Mouse (Mus musculus) limb, embryonic 14.5 days (tissue): ENCODE measurements at regions not wholly inside any gene's neighbourhood (a gene's known extent, or its start where the extent isn't known, plus 50 kb on each side); places are given as distances from the start of the nearest gene placed in this dataset.
"Not testable (repeated sequence)": the region's sequence is repeated elsewhere in the genome, so short reads cannot be mapped to it uniquely, and the experiment has no call there.

ENCODE experiments used
- ATAC-seq: fragments of 200-750 bp; cut with Nextera tagmentation; 2 replicates; pipeline ENCODE4 v1.8.0; 2017; ENCODE audit warnings: low read depth, moderate number of reproducible peaks, moderate TSS enrichment; ENCODE audit not compliant: low FRiP score
- DNase-seq: peaks from one replicate; pipeline ENCODE4 v3.0.0-alpha.2; 2015; ENCODE audit warnings: low spot score
- H3K27ac ChIP-seq: fragments of 300-500 bp; sonication (generic); replicated peaks from 2 replicates; pipeline ENCODE4 v1.5.1; 2014; ENCODE audit warnings: low read depth, mild to moderate bottlenecking, low read length, moderate library complexity, mixed read lengths
- H3K27me3 ChIP-seq: fragments of 300-500 bp; sonication (generic); 2 replicates; pipeline ENCODE4 v1.6.1; 2014; ENCODE audit warnings: low read length, mixed read lengths; ENCODE audit not compliant: control insufficient read depth, insufficient read depth
- H3K36me3 ChIP-seq: fragments of 300-500 bp; sonication (generic); 2 replicates; pipeline ENCODE4 v1.6.1; 2014; ENCODE audit warnings: mild to moderate bottlenecking, low read length, moderate library complexity, mixed read lengths; ENCODE audit not compliant: control insufficient read depth, insufficient read depth
- H3K4me1 ChIP-seq: fragments of 300-500 bp; sonication (generic); 2 replicates; pipeline ENCODE4 v1.6.1; 2014; ENCODE audit warnings: antibody characterized with exemption, low read length, mixed read lengths; ENCODE audit not compliant: control insufficient read depth, insufficient read depth
- H3K4me2 ChIP-seq: fragments of 300-500 bp; sonication (generic); replicated peaks from 2 replicates; pipeline ENCODE4 v1.6.1; 2014; ENCODE audit warnings: low read depth, mild to moderate bottlenecking, low read length, moderate library complexity; ENCODE audit not compliant: severe bottlenecking
- H3K4me3 ChIP-seq: fragments of 300-500 bp; sonication (generic); replicated peaks from 2 replicates; pipeline ENCODE4 v1.5.1; 2014; ENCODE audit warnings: low read length
- H3K9ac ChIP-seq: fragments of 300-500 bp; sonication (generic); 2 replicates; pipeline ENCODE4 v1.6.1; 2014; ENCODE audit warnings: mild to moderate bottlenecking, low read depth, low read length, moderate library complexity; ENCODE audit not compliant: severe bottlenecking
- H3K9me3 ChIP-seq: fragments of 300-500 bp; sonication (generic); 2 replicates; pipeline ENCODE4 v1.6.1; 2016; ENCODE audit warnings: low read length; ENCODE audit not compliant: control insufficient read depth
- POLR2A ChIP-seq: fragments of 200-500 bp; IDR thresholded peaks from 2 replicates; pipeline ENCODE4 v1.8.0; 2012; ENCODE audit warnings: inconsistent platforms, mild to moderate bottlenecking, moderate library complexity, borderline replicate concordance; ENCODE audit not compliant: insufficient read depth, insufficient read length; ENCODE audit errors: extremely low read depth
- WGBS: fragments of 180-500 bp; shearing (Covaris S2); extraction: QIAGEN DNeasy Blood & Tissue Kit; methylation state at CpG from one replicate; pipeline ENCODE4 v1.1.7; 2014; 5-methylcytosine and 5-hydroxymethylcytosine counted together

DNA sequence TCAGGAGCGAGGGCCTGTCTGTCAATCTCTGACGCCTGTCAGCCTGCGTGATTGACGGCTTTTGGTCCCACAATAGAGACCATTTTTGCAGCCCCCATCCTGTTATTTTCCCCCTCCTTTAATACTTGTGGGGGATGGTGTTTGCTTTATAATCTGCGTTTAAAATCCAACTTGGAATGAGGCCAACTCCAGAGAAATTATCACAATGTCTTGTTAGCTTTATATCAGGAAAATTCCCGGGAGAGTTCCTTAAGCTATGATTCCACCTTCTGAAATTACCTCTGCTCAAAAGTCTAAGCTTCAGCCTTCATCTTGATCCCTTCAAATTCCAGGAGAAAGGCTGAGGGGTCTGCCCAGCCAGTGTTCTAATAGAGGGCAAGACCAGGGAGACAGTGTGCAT lies 235.0 kb downstream of the 3100002H09Rik start:
- 58% methylated on average over 6 of the region's 6 CpGs for WGBS
- no peak for TF ChIP-seq POLR2A
- Histone ChIP-seq H3K4me3 (no peak overlapping the region), H3K9ac (no peak overlapping the region), H3K27me3 (no peaks in the 10 kb centered on the region), H3K27ac (no peak overlapping the region), H3K36me3 (no peaks in the 10 kb centered on the region), H3K4me2 (no peak overlapping the region), H3K9me3 (no peaks in the 10 kb centered on the region), H3K4me1 (no peaks in the 10 kb centered on the region)
- DNase-seq, result no peak
- ATAC-seq, result no peak

DNA sequence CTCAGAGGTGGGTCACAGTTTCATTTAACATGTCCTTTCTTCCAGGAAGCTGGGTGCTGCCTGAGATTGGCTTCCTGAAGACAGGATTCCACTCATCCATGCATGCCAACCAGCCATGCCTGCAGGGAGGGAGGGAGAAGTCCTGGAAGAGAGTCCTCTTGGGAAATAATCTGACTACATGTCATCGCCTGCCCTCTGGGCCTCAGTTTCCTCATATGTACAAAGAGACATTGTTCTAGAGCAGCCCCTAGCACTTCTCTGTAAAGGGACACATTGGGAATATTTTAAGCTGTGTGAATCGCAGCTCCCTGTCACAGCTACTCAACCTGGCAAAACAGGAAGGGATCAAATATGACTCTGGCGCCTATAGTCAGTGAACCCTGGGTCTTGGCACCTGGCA lies 241.8 kb downstream of the 3100002H09Rik start:
- Histone ChIP-seq H3K9me3 (no peaks in the 10 kb centered on the region), H3K36me3 (no peaks in the 10 kb centered on the region), H3K4me3 (no peak overlapping the region), H3K27ac (no peak overlapping the region), H3K27me3 (no peaks in the 10 kb centered on the region), H3K4me2 (no peak overlapping the region), H3K4me1 (no peaks in the 10 kb centered on the region), H3K9ac (no peak overlapping the region)
- WGBS, result 85% methylated on average over 3 of the region's 3 CpGs
- ATAC-seq, result no peak
- TF ChIP-seq POLR2A, result no peak
- DNase-seq, result no peak

DNA sequence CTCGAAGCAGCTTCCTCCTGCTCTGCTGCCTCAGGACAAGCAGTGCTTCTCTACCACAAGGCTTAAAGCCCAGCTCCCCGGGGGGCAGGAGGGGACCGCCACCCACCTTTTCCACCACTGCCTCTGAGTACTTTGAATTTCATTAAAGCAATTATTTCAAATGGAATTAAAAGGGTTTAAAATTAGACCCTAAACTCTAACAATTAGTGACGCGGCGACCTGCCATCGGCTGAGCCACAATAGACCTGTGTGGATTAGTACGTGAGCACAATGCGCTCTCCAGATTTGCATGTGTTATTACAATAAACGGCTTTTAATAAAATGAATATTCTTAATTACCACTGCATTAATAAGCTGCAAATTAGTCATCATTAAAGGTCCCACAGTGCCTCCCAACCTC lies 242.5 kb downstream of the 3100002H09Rik start:
- no peaks in the 10 kb centered on the region for H3K9me3 ChIP-seq
- DNase-seq (no peak), ATAC-seq (no peak)
- 74% methylated on average over 10 of the region's 10 CpGs for WGBS
- no peaks in the 10 kb centered on the region for H3K27me3 ChIP-seq
- no peak overlapping the region for H3K27ac ChIP-seq
- no peaks in the 10 kb centered on the region for H3K4me1 ChIP-seq
- no peak overlapping the region for H3K4me3 ChIP-seq
- no peak for TF ChIP-seq POLR2A
- no peaks in the 10 kb centered on the region for H3K36me3 ChIP-seq
- H3K4me2 ChIP-seq, result no peak overlapping the region
- H3K9ac ChIP-seq, result no peak overlapping the region

DNA sequence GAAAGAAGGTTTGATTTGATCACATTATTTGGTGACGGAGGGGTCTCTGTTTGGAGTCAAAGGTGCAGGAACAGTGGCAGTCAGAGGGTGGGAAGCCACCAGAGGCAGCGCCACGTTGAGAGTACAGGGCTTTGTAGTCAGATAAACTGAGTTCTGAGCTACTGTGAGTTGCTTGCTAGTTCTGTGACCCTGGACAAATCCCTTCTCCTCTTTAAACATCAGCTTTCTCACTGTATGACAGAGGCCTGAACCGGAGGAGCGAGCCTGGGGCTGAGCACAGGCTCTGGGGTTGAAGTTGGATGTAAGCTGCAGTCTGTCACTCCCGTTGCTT lies 250.1 kb downstream of the 3100002H09Rik start:
- Histone ChIP-seq H3K36me3 (no peaks in the 10 kb centered on the region), H3K4me1 (no peaks in the 10 kb centered on the region), H3K9ac (no peak overlapping the region), H3K27me3 (peaks cover 6% of the 10 kb centered on the region; the same call in 1 of the 2 replicates), H3K4me3 (no peak overlapping the region), H3K27ac (no peak overlapping the region), H3K9me3 (no peaks in the 10 kb centered on the region), H3K4me2 (no peak overlapping the region)
- no peak for DNase-seq
- no peak for ATAC-seq
- WGBS, result 52% methylated on average over 6 of the region's 6 CpGs
- no peak for TF ChIP-seq POLR2A

DNA sequence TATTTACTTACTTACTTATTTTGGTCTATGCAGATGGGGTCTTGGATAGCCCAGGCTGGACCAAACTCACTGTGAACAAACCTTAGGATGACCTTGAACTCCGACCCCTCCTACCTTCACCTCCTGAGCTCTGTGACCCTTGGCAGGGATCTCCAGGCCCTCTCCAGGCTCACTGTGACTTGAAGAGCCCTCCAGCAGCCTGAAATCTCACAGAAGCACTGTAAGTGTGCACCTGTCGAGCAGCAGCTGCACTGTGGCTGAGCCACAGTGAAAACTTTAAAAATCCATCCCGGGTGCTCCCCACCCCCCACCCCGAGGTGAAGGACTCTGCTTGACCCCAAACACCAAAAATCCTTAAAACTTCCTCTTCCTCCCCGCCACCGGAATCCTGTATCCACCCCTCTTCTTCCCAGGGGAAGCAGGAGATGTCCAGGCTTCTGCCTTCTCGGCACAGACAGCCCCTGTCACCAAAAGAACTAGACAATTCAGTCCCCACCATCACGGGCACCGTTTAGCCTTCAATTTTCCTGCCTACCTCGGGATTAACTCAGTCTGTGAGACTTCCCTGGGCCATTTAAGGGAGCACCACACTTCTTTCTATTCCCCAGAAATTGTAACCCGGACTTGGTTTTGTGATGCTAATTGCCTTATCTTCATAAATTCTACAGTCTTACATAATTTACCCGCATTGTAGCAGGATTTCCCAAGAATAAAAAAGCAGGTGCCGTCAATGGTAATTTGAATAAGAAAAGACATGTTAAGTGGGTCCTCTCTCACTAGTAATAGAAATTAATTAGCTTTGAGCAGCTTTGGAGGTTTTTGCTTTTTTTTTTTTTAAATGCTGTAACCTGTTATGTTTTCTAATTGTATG lies 250.7 kb downstream of the 3100002H09Rik start:
- ATAC-seq (no peak), DNase-seq (no peak)
- Histone ChIP-seq H3K27ac (no peak overlapping the region), H3K4me2 (no peak overlapping the region), H3K27me3 (peaks cover 6% of the 10 kb centered on the region; the same call in 1 of the 2 replicates), H3K9me3 (no peaks in the 10 kb centered on the region), H3K36me3 (no peaks in the 10 kb centered on the region), H3K9ac (no peak overlapping the region), H3K4me1 (no peaks in the 10 kb centered on the region), H3K4me3 (no peak overlapping the region)
- no peak for TF ChIP-seq POLR2A
- WGBS, result 35% methylated on average over 13 of the region's 13 CpGs

DNA sequence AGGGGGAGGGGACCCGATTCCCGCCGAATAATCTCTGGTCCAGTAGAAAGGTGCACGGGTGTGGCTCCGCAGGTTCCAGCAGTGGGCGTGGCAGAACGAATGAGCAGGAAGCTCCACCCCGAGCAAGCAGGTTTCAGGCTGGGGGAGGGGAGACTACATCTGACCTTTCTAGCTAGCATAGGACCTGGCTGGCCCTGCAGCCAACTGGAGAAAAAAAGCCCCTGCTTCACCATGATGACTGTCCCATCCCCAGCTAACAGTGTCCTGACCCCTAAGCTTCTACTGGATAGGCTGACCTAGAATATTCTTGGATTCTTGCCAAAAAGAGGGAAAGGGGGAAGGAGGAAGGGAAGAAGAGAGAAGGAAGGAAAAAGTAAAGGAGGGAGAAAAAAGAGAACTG lies 252.1 kb downstream of the 3100002H09Rik start:
- not testable (repeated sequence) for DNase-seq, H3K4me3 ChIP-seq, H3K27me3 ChIP-seq, H3K27ac ChIP-seq, H3K4me1 ChIP-seq, H3K4me2 ChIP-seq, H3K9ac ChIP-seq, H3K9me3 ChIP-seq, ATAC-seq, H3K36me3 ChIP-seq
- 0% methylated on average over 3 of the region's 8 CpGs for WGBS
